Mouse (Mus musculus): Measurements from ENCODE around the gene Jazf1. TPM values are rescaled to one million over a fixed set of nuclear protein-coding genes. Genes with fewer than 3 reads are reported as not detected.

Jazf1 gene
- 1.6 TPM for polyA plus RNA-seq (2014; fragmentation: Illumina TruSeq; extraction: RNeasy Lipid Tissue Mini Kit (QIAGEN cat#74804); ENCODE audit: low read depth, low replicate concordance)

GRCm38 (mm10) chr6:53067989-53068874, at the start of gene Jazf1:
Jazf1 (minus strand) TSS chr6:53068631.

Other genes starting within 250 kb of the Jazf1 start
- gene Creb5, start 218.6 kb upstream of the Jazf1 start, polyA plus RNA-seq (2014; fragmentation: Illumina TruSeq; extraction: RNeasy Lipid Tissue Mini Kit (QIAGEN cat#74804); ENCODE audit: low read depth, low replicate concordance) = 0.13 TPM